Mouse (Mus musculus) C2C12 (cell line): ENCODE results near the gene Gm12258. TPM values are rescaled to one million over a fixed set of nuclear protein-coding genes. Genes with fewer than 3 reads are reported as not detected.

Experiments used
- H3K27me3 ChIP-seq: one replicate; pipeline ENCODE4 v1.6.1; 2011; ENCODE audit not compliant: control insufficient read depth, insufficient read depth, insufficient read length
- H3K36me3 ChIP-seq: one replicate; pipeline ENCODE4 v1.6.1; 2011; ENCODE audit not compliant: control insufficient read depth, insufficient read depth
- H3K4me3 ChIP-seq: one replicate; pipeline ENCODE4 v1.5.1; 2011; ENCODE audit warnings: mild to moderate bottlenecking, control low read depth; ENCODE audit not compliant: poor library complexity, insufficient read depth, severe bottlenecking
- H3K79me2 ChIP-seq: one replicate; pipeline ENCODE4 v1.6.1; 2011; ENCODE audit not compliant: control insufficient read depth, insufficient read depth
- H3K79me3 ChIP-seq: one replicate; pipeline ENCODE4 v1.6.1; 2011; ENCODE audit warnings: low read depth, control low read depth
- H3ac ChIP-seq: one replicate; pipeline ENCODE3; 2011; ENCODE audit warnings: low read depth; ENCODE audit not compliant: control insufficient read depth, insufficient read length
- CEBPB ChIP-seq: IDR thresholded peaks from one replicate; pipeline ENCODE4 v1.6.1; 2011; ENCODE audit warnings: low read depth, mild to moderate bottlenecking, control low read depth, moderate library complexity
- CTCF ChIP-seq: IDR thresholded peaks from one replicate; pipeline ENCODE4 v1.5.1; 2011; ENCODE audit not compliant: control insufficient read depth, insufficient read depth, insufficient read length
- FOSL1 ChIP-seq: IDR thresholded peaks from one replicate; pipeline ENCODE4 v1.8.0; 2011; ENCODE audit warnings: mild to moderate bottlenecking, low read length; ENCODE audit not compliant: poor library complexity, insufficient read depth, severe bottlenecking
- MAX ChIP-seq: IDR thresholded peaks from one replicate; pipeline ENCODE4 v1.6.1; 2011; ENCODE audit warnings: mild to moderate bottlenecking, control low read depth
- MYOD1 ChIP-seq: IDR thresholded peaks from one replicate; pipeline ENCODE4 v1.6.1; 2011; ENCODE audit warnings: low read depth; ENCODE audit not compliant: control insufficient read depth, insufficient read length
- MYOG ChIP-seq: IDR thresholded peaks from one replicate; pipeline ENCODE4 v1.6.1; 2011; ENCODE audit not compliant: control insufficient read depth, insufficient read length; ENCODE audit errors: extremely low read depth
- USF1 ChIP-seq: IDR thresholded peaks from one replicate; pipeline ENCODE4 v1.6.1; 2011; ENCODE audit warnings: low read depth, mild to moderate bottlenecking, control low read depth, moderate library complexity
- long read RNA-seq, 2 experiments: library from polyadenylated mRNA; unstranded; transcript quantifications; one replicate each; pipeline ENCODE4 v2.0.0; 2019 to 2020
- polyA plus RNA-seq: library from polyadenylated mRNA; unstranded; fragments of >200 nt; fragmentation: generic; extraction: Trizol; gene quantifications from one replicate; pipeline ENCODE4 v1.2.1, GENCODE M21; 2012; ENCODE audit warnings: missing spikeins

Gene Gm12258
- 0.32 TPM for polyA plus RNA-seq
- long read RNA-seq, experiment 1: 0 reads
- long read RNA-seq, experiment 2, full-length matches to known transcripts: 3 of 6 reads
- long read RNA-seq, experiment 2, partial matches to known transcripts: 0 of 6 reads
- long read RNA-seq, experiment 2, other reads (novel, unspliced or antisense): 3 of 6 reads

DNA sequence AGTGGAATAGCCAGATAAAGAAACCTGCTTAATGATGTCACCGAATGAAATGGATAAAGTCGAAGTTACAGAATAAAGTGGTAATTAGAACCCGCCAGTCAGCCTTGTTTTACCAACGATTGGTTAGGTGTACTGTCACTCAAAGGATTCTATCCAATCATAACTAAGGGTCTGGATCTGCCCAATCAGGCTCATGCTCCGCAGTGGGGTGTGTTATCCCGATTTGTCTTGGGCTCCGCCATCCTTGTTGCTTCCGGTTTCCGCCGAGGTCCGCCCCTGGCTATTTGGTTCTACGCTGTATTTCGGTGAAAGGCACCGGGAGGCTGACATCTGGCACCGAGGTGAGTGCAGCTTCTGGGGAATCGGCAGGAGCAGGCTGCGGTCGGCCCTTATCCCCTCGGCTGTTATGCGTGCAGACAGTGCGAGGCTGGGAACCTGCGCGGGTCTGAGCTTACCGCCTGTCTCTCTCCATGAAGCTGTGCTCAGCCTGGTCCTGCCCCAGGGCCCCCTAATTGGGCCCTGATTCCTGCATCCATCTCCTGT is at the start of gene Gm12258:
TSS of gene Gm12258 (plus strand) at position 240 of the 543 bp plus-strand sequence.
- no peaks in the 10 kb centered on the region for H3K79me3 ChIP-seq
- H3ac ChIP-seq: peak within 1 kb of the TSS; percentile 82
- H3K4me3 ChIP-seq: peak within 1 kb of the TSS; percentile 46
- H3K36me3 ChIP-seq: peaks cover 18% of the 10 kb centered on the region
- no peak for TF ChIP-seq USF1
- no peak for TF ChIP-seq CEBPB
- TF ChIP-seq CTCF: no peak
- no peak for TF ChIP-seq MYOG
- TF ChIP-seq FOSL1: no peak
- no peak for TF ChIP-seq MAX
- no peak for TF ChIP-seq MYOD1
- no peaks in the 10 kb centered on the region for H3K27me3 ChIP-seq
- H3K79me2 ChIP-seq: no peaks in the 10 kb centered on the region

DNA sequence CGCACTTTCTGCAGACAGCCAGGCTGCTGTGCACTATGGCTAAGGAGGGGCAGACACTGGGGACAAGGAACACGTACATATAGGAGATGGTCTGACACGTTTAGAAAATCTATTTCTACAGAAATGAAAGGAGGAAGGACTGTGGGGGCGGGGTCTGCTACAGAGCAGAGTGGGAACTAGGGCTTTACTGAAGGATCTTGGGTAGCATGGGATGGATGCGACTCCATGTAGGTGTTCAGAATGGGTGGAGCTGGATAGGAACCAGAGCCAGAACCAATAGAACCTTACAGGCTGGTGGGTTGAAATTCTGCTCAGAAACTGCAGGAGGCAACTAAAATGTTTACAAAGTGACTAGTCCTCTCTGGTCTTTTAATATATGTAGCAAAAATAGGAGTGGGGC is 47.2 kb upstream of the Gm12258 start:
- Histone ChIP-seq H3K79me3 (no peaks in the 10 kb centered on the region), H3K36me3 (no peaks in the 10 kb centered on the region), H3K27me3 (no peaks in the 10 kb centered on the region), H3K4me3 (no peak overlapping the region), H3K79me2 (no peaks in the 10 kb centered on the region), H3ac (no peak overlapping the region)
- TF ChIP-seq USF1: no peak
- TF ChIP-seq CEBPB: no peak
- TF ChIP-seq FOSL1: no peak
- no peak for TF ChIP-seq MAX
- TF ChIP-seq MYOD1: no peak
- no peak for TF ChIP-seq MYOG
- TF ChIP-seq CTCF: no peak

DNA sequence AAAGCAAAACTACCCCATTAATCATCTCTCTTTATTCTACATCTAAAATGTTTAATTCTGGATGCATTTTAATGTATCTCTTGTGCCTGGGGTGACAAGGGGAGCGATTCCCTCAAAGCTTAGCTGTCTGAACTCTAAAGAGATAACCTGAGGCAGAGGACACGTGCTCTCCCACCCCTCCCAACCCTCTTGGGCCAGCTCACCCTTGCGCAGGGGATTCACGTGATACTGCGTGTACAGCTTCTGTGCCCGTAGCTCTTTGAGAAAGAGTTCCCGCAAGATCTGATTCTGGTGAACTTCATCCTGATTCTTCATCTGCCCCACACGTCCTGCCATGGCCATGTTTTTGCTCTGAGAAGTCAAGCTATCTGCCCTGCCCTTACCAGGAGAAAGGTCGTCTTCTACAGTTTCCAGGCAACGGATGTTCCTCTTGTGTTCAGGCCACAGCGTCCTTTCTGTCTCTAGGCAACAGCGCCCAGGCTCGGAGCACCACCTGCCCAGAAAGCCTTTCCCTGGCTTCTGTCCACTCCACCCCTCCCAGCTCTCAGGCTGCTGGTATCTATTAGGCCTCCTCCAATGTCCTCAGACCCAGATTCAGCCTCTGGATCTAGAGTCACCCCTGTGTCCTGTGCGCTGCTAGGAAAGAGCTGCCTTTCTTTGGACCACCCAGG is 45.3 kb upstream of the Gm12258 start, which contains the start of gene Fam183b:
TSS of gene Fam183b (minus strand) at position 403 of the 671 bp plus-strand sequence.
- H3K27me3 ChIP-seq: no peaks in the 10 kb centered on the region
- H3ac ChIP-seq: no peak within 1 kb of the TSS
- H3K36me3 ChIP-seq: no peaks in the 10 kb centered on the region
- H3K4me3 ChIP-seq: no peak within 1 kb of the TSS
- H3K79me2 ChIP-seq: no peaks in the 10 kb centered on the region
- H3K79me3 ChIP-seq: no peaks in the 10 kb centered on the region
- TF ChIP-seq MAX (no peak), USF1 (no peak), CTCF (no peak), MYOG (no peak), CEBPB (no peak), FOSL1 (no peak), MYOD1 (no peak)

DNA sequence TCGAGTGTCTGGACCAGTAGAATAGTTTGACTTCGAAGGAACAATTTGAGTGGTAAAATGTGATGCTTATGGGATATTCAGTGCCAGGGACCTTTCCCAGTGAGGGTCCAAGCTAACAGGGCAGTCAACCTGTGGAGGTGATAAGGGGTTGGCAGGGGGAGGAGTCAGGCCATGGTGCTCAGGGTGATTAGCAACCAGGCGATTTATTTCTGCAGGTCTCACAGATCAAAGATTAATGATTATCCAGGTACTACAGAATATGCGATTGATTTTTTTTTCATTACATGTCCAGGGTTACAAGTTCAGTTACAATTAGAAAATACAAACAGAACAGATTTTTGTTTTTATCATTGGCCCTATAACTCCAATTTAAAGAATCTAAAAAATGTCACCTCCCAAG is 43.1 kb upstream of the Gm12258 start:
- Histone ChIP-seq H3K27me3 (no peaks in the 10 kb centered on the region), H3ac (no peak overlapping the region), H3K79me3 (no peaks in the 10 kb centered on the region), H3K79me2 (no peaks in the 10 kb centered on the region), H3K4me3 (no peak overlapping the region), H3K36me3 (no peaks in the 10 kb centered on the region)
- TF ChIP-seq CEBPB: no peak
- no peak for TF ChIP-seq USF1
- TF ChIP-seq FOSL1: no peak
- TF ChIP-seq MAX: no peak
- no peak for TF ChIP-seq MYOG
- TF ChIP-seq MYOD1: no peak
- no peak for TF ChIP-seq CTCF

DNA sequence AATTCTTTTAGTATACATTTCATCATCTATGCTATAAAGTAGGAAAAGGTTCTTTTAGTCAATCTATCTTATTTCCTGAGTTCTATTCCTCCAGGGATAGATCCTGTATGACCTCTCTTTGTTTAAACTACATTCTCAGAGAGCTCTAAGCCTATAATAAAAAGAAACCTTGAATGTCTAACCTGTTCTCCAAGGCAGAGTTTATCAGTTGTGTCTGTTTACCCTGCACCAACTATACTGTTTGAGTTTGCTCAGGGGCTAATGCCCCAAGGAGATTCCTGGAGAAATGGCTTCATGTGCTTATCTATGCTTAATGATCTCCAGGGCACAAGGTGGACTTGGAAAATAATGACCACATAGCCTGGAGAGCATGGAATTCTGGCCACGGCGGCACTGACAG is 42.6 kb upstream of the Gm12258 start:
- Histone ChIP-seq H3K4me3 (no peak overlapping the region), H3K79me3 (no peaks in the 10 kb centered on the region), H3K79me2 (no peaks in the 10 kb centered on the region), H3K27me3 (no peaks in the 10 kb centered on the region), H3ac (no peak overlapping the region), H3K36me3 (no peaks in the 10 kb centered on the region)
- TF ChIP-seq MAX (no peak), CEBPB (no peak), CTCF (no peak), MYOD1 (no peak), USF1 (no peak), FOSL1 (no peak), MYOG (no peak)
